Mouse (Mus musculus): Measurements from ENCODE around the gene Bag6. TPM values are rescaled to one million over a fixed set of nuclear protein-coding genes. Genes with fewer than 3 reads are reported as not detected.

The Bag6 gene
- polyA plus RNA-seq, 1 experiment, result 271 TPM

DNA sequence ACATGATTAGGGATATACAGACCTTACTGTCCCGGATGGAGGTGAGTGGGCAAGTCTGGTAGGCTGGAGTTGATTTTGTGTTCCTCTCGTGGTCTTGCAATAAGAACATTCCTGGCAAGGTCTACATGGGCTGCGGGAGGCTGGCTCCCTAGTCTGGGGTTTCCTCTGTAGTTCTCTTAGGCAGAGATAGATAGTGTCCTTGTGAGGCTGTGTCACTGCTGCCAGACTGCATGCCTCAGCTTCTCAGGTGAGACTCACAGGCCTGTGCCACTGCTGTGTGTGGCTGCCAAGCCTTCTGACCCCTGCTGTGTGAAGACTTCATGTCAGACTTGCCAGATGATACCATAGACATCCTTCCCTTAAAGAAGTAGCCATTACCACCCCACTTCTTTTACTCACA, 4.3 kb downstream of the Bag6 start:
- Histone ChIP-seq H3K4me3 (no peak overlapping the region), H3K79me2 (ENCODE audit: control insufficient read depth, insufficient read depth) (peaks cover 48% of the 10 kb centered on the region), H3K36me3 (ENCODE audit: control insufficient read depth, insufficient read depth) (peaks cover 18% of the 10 kb centered on the region), H3ac (ENCODE audit: control insufficient read depth, insufficient read length) (no peak overlapping the region), H3K4me2 (ENCODE audit: low read depth) (no peak overlapping the region), H3K27me3 (ENCODE audit: control insufficient read depth, insufficient read depth, insufficient read length) (no peaks in the 10 kb centered on the region)
- no peak for TF ChIP-seq POLR2AphosphoS2 (IDR thresholded peaks at IDR 0.05; ENCODE audit: insufficient read length, low read depth)
- no peak for TF ChIP-seq REST (IDR thresholded peaks at IDR 0.05; ENCODE audit: insufficient read depth, insufficient read length)
- TF ChIP-seq USF1 (IDR thresholded peaks at IDR 0.05; ENCODE audit: low read depth), result no peak
- TF ChIP-seq MAX (IDR thresholded peaks at IDR 0.05; ENCODE audit: low read depth), result no peak
- no peak for TF ChIP-seq SRF (IDR thresholded peaks at IDR 0.05; ENCODE audit: control insufficient read depth, insufficient read length, low read depth)
- no peak for TF ChIP-seq MYOG (IDR thresholded peaks at IDR 0.05; ENCODE audit: control insufficient read depth in 1 of 3, insufficient read depth in 1 of 3, insufficient read length in 2 of 3, low read depth in 2 of 3)

DNA sequence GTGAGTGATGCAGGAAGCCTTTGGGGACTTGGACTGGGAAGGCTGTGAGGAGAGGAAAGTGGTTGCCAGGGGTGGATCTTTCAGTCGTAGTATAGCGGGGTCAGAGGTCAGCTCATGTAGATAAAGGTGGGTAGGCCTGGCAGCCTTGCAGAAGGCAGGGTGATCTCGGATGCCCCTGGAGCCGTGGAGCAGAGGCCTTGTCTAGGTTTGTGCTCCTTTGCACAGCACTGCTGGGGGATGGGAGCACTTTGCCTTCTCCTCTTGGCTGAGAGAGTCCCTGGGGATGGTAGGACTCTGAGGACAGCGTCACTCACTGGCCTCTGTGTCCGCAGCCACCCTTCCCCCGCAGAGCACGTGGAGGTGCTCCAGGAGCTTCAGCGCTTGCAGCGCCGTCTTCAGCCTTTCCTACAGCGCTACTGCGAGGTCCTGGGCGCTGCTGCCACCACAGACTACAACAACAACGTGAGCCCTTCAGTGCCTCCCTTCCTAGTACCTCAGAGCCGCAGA, 5.6 kb downstream of the Bag6 start:
- TF ChIP-seq TCF12 (IDR thresholded peaks at IDR 0.05; ENCODE audit: insufficient read depth, poor library complexity, severe bottlenecking) (no peak), SRF (IDR thresholded peaks at IDR 0.05; ENCODE audit: control insufficient read depth, insufficient read length, low read depth) (no peak), E2F4 (IDR thresholded peaks at IDR 0.05; ENCODE audit: insufficient read depth) (no peak), POLR2AphosphoS2 (IDR thresholded peaks at IDR 0.05; ENCODE audit: insufficient read length, low read depth) (no peak)

DNA sequence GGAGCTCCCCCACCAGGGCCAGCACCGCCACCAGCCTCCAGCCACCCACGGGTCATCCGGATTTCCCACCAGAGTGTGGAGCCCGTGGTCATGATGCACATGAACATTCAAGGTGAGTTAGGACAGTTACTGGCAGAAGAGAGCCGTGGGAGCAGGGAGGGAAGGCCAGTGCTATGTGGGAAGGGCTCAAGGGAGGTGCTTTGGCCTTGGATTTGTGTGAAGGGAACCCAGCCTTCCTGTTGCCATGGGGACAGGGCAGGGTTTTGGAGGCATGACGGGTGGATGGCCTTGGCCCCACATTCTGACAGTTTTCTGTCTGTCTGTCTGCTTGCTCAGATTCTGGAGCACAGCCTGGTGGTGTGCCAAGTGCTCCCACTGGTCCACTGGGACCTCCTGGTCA, 7.0 kb downstream of the Bag6 start:
- H3K27me3 ChIP-seq (ENCODE audit: control insufficient read depth, insufficient read depth, insufficient read length), result no peaks in the 10 kb centered on the region
- no peak overlapping the region for H3ac ChIP-seq (ENCODE audit: control insufficient read depth, insufficient read length)
- no peak overlapping the region for H3K4me2 ChIP-seq (ENCODE audit: low read depth)
- peaks cover 27% of the 10 kb centered on the region for H3K36me3 ChIP-seq (ENCODE audit: control insufficient read depth, insufficient read depth)
- H3K79me2 ChIP-seq (ENCODE audit: control insufficient read depth, insufficient read depth), result peaks cover 31% of the 10 kb centered on the region
- no peak for TF ChIP-seq POLR2AphosphoS2 (IDR thresholded peaks at IDR 0.05; ENCODE audit: insufficient read length, low read depth)
- TF ChIP-seq CEBPB (IDR thresholded peaks at IDR 0.05; ENCODE audit: insufficient read depth, poor library complexity, severe bottlenecking), result no peak
- TF ChIP-seq USF1 (IDR thresholded peaks at IDR 0.05; ENCODE audit: low read depth), result no peak
- TF ChIP-seq TCF12 (IDR thresholded peaks at IDR 0.05; ENCODE audit: insufficient read depth, poor library complexity, severe bottlenecking), result no peak
- no peak for TF ChIP-seq SRF (IDR thresholded peaks at IDR 0.05; ENCODE audit: control insufficient read depth, insufficient read length, low read depth)
- no peak for TF ChIP-seq TCF3 (IDR thresholded peaks at IDR 0.05; ENCODE audit: insufficient read length, low read depth)
- TF ChIP-seq MYOD1 (IDR thresholded peaks at IDR 0.05; ENCODE audit: control insufficient read depth in 1 of 3, insufficient read length in 2 of 3, low read depth in 2 of 3), result no peak
- TF ChIP-seq MYOG (IDR thresholded peaks at IDR 0.05; ENCODE audit: control insufficient read depth in 1 of 3, insufficient read depth in 1 of 3, insufficient read length in 2 of 3, low read depth in 2 of 3), result no peak
- no peak for TF ChIP-seq MAX (IDR thresholded peaks at IDR 0.05; ENCODE audit: low read depth)
- TF ChIP-seq E2F4 (IDR thresholded peaks at IDR 0.05; ENCODE audit: insufficient read depth), result no peak
- no peak for TF ChIP-seq REST (IDR thresholded peaks at IDR 0.05; ENCODE audit: insufficient read depth, insufficient read length)
- no peak for TF ChIP-seq POLR2A (IDR thresholded peaks at IDR 0.05; ENCODE audit: insufficient read length, low read depth)
- no peak overlapping the region for H3K4me3 ChIP-seq

More for the DNA sequence above, 5.6 kb downstream of the Bag6 start:
- Histone ChIP-seq H3K4me2 (ENCODE audit: low read depth) (no peak overlapping the region), H3K79me2 (ENCODE audit: control insufficient read depth, insufficient read depth) (peaks cover 45% of the 10 kb centered on the region), H3K36me3 (ENCODE audit: control insufficient read depth, insufficient read depth) (peaks cover 25% of the 10 kb centered on the region), H3K4me3 (no peak overlapping the region), H3ac (ENCODE audit: control insufficient read depth, insufficient read length) (no peak overlapping the region), H3K27me3 (ENCODE audit: control insufficient read depth, insufficient read depth, insufficient read length) (no peaks in the 10 kb centered on the region)

DNA sequence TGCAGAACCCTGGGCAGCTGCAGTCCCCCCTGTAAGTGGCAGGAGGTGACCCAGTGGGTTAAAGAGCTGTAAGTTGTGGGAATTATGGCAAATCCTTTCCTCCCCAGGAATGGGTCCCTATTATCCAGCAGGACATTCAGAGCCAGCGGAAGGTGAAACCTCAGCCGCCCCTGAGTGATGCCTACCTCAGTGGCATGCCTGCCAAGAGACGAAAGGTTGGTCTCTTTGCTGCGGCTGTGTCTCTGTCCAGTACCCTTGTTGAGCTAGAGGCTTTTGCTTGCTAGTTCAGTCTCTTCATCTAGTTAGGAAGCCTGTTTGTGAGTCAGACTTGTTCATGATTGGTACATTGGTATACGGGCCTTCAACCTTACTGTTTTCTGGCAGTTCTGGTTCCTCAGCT, 11.2 kb downstream of the Bag6 start:
- no peak overlapping the region for H3K4me3 ChIP-seq
- no peak overlapping the region for H3ac ChIP-seq (ENCODE audit: control insufficient read depth, insufficient read length)
- no peaks in the 10 kb centered on the region for H3K79me2 ChIP-seq (ENCODE audit: control insufficient read depth, insufficient read depth)
- H3K4me2 ChIP-seq (ENCODE audit: low read depth), result no peak overlapping the region
- peaks cover 44% of the 10 kb centered on the region for H3K36me3 ChIP-seq (ENCODE audit: control insufficient read depth, insufficient read depth)
- peak; percentile 76 for TF ChIP-seq POLR2AphosphoS2 (IDR thresholded peaks at IDR 0.05; ENCODE audit: insufficient read length, low read depth)
- TF ChIP-seq USF1 (IDR thresholded peaks at IDR 0.05; ENCODE audit: low read depth), result no peak
- no peak for TF ChIP-seq REST (IDR thresholded peaks at IDR 0.05; ENCODE audit: insufficient read depth, insufficient read length)
- no peak for TF ChIP-seq MYOD1 (IDR thresholded peaks at IDR 0.05; ENCODE audit: control insufficient read depth in 1 of 3, insufficient read length in 2 of 3, low read depth in 2 of 3)
- TF ChIP-seq E2F4 (IDR thresholded peaks at IDR 0.05; ENCODE audit: insufficient read depth), result no peak
- H3K27me3 ChIP-seq (ENCODE audit: control insufficient read depth, insufficient read depth, insufficient read length), result no peaks in the 10 kb centered on the region

DNA sequence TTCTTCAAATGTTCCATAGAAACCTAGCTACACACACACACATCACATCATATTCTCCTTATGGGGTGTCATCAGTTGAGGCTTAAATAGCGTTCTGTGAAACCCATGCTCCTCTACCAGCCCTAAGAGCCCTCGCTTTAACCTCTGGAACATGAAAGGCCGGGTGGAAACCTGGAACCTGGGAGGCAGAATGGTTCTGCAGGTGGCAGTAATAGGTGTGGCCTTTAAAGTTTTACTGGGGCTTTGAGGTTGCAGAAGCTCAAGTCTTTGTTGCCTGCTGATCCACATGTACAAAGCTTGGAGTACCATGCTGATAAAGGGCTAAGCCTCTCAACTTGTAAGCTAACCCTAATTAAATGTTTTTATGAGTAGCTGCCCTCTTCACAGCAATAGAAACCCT, 12.4 kb downstream of the Bag6 start:
- TF ChIP-seq POLR2AphosphoS2 (IDR thresholded peaks at IDR 0.05; ENCODE audit: insufficient read length, low read depth) (peak; percentile 13), USF1 (IDR thresholded peaks at IDR 0.05; ENCODE audit: low read depth) (no peak)
- Histone ChIP-seq H3K27me3 (ENCODE audit: control insufficient read depth, insufficient read depth, insufficient read length) (no peaks in the 10 kb centered on the region), H3K36me3 (ENCODE audit: control insufficient read depth, insufficient read depth) (peaks cover 38% of the 10 kb centered on the region), H3K79me2 (ENCODE audit: control insufficient read depth, insufficient read depth) (no peaks in the 10 kb centered on the region), H3K4me3 (no peak overlapping the region), H3K4me2 (ENCODE audit: low read depth) (no peak overlapping the region), H3ac (ENCODE audit: control insufficient read depth, insufficient read length) (no peak overlapping the region)

Measured in myocyte (in vitro differentiated cells).